Mouse (Mus musculus): ENCODE measurements around the gene Dtd1.

The Dtd1 gene

DNA sequence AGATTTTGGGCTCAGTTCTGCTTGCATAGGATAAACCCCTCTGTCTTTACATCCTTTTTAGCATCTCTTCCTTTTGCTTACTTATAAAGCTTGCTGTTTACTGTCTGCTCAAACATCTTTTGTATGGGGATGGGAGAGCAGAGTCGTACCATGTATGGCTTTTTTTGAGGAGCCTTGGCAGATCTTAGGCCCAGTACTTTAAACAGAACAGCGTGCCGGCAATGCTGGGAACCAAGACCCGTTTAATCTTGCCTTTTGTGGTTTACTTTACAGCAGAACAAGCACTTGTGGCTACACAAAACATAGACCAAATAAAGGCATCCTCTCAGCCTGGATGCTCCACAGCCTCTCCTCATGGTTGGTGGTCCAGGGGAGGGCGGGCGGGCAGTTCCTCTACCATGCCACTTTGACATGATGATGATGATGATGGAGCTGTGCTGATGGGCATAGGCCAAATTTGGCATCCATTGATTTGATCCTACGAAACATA lies 170.8 kb downstream of the Dtd1 start:
- DNase-seq, result no peak

- DNase-seq, result no peak
Observed at GRCm38 (mm10) chr2:144771841-144772240, 172.1 kb downstream of the Dtd1 start.

- DNase-seq, result no peak
Observed at GRCm38 (mm10) chr2:144774636-144775160, 175.0 kb downstream of the Dtd1 start.

GRCm38 (mm10) chr2:144775626-144776025 lies 175.9 kb downstream of the Dtd1 start:
- no peak for DNase-seq

DNA sequence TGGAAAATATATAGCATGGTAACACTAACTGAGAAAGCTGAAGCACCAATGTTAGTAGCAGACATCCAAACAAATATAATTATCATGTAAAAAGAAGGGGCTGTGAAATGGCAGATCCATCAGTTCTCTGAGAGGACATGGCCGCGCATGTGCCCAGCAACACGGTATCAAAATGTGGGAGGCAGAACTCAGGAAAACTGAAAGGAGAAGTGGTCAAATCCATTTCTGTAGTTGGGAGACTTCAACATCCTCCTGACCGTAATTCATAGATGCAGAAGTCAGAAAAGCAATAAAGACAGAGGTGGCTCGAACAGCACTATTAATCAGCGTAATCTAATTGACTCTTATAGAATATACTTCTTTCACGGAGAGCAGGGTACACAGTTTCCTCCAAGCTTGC lies 179.6 kb downstream of the Dtd1 start:
- DNase-seq, result no peak

- no peak for DNase-seq
Observed at GRCm38 (mm10) chr2:144780731-144781130, 181.0 kb downstream of the Dtd1 start.

DNA sequence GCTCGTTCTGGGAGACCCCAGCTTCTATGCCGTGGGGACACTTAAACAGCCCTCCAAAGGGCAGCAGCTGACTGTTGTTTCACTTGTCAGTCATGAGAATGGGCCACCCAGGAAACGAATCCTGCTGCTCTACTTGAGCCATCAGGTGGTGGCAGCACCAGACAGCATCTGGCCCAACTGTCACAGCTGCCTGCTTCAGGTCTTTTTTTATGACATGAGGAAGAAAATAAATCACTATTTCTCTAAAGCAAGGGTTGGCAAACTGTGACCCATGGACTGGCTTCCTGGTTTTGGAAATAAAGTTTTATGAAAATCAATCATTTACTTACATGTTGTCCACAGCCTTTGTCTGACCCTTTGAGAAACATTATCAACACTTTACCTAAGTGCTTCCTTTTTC lies 182.2 kb downstream of the Dtd1 start:
- DNase-seq, result no peak

GRCm38 (mm10) chr2:144782481-144782880 lies 182.8 kb downstream of the Dtd1 start:
- DNase-seq, result no peak

DNA sequence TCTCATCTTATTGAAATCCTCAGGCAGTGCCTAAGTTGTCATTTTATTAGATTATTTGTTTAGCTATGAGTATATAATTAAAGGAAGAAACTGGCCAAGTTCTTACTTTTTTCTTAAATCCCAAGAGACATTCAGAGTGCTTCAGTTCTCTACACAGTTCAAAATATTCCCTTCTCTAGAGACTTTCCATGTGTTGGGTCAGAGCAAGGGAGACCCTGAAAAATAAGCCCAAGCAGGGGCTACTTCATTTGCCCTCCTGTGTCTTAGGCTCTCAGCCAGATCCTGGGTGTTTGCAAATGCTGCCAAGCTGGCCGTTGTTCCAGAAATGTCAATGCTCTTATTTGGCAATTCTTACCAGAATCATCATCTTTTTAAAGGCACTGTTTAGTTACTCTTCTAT lies 183.5 kb downstream of the Dtd1 start:
- DNase-seq, result no peak

GRCm38 (mm10) chr2:144783831-144784230 lies 184.1 kb downstream of the Dtd1 start:
- no peak for DNase-seq

- no peak for DNase-seq
Observed at GRCm38 (mm10) chr2:144791671-144792294, 192.1 kb downstream of the Dtd1 start.

- no peak for DNase-seq
Observed at GRCm38 (mm10) chr2:144797515-144797914, 197.8 kb downstream of the Dtd1 start.

GRCm38 (mm10) chr2:144807766-144808754 lies 208.4 kb downstream of the Dtd1 start:
- no peak for DNase-seq

All from cerebellum, postnatal 36 days (tissue).